Mouse (Mus musculus) spleen, postnatal 0 days (tissue): ENCODE measurements around the gene Hspbp1. TPM values are rescaled to one million over a fixed set of nuclear protein-coding genes. Genes with fewer than 3 reads are reported as not detected.

Experiments
- polyA plus RNA-seq: library from polyadenylated mRNA; unstranded; fragments of >200 nt; fragmentation: Nextera tagmentation; extraction: Ambion mirVana; gene quantifications from 2 replicates; pipeline ENCODE4 v1.2.1, GENCODE M21; 2015

Gene Hspbp1
- 62.4 and 63.5 TPM in 2 replicates for polyA plus RNA-seq

GRCm38 (mm10) chr7:4684632-4685417 lies at the start of gene Hspbp1:
Gene Hspbp1 (minus strand): TSS chr7:4685068.

DNA sequence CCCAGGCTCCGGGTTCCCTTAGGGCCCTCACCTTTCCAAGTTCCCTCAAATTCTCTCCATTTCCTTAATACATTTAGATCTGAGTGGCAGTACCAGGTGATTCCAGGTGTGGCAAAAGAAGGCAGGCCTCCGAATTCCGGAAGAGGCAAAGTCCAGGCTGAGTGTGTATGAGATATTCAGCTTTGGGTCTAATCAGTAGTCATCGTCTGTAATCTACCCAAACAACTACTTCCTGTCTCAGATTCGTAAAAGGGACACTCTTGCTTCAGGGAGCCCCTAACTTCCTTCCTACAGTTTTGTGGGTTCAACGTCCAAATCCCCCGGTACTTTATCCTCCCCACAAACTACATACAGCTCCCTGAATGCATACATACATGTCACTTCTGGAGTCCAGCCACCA lies 40.3 kb upstream of the Hspbp1 start, which contains the start of gene Tmem150b:
Gene Tmem150b (minus strand): TSS at position 81 of the 400 bp plus-strand sequence.

DNA sequence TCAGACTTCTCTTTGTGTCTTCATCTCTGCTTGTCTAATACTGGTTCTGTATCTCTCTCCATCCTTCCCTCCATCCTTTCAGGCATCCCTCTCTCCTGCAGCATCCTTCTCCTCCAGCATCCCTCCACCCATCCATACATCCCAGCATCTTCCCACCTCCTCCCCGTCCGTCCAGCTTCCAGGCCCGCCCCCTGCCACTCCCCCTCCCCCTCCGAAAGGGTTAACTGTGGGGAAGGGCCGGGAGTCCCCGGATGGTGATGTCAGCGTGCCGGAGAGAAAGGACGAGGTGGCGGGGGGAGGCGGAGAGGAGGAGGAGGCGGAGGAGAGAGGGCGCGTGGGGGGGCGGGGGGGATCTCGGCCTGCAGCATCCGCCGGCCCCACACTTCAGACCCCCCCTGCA lies 5.5 kb upstream of the Hspbp1 start, which contains the start of gene Brsk1:
Gene Brsk1 (plus strand): TSS at position 218 of the 400 bp plus-strand sequence.

DNA sequence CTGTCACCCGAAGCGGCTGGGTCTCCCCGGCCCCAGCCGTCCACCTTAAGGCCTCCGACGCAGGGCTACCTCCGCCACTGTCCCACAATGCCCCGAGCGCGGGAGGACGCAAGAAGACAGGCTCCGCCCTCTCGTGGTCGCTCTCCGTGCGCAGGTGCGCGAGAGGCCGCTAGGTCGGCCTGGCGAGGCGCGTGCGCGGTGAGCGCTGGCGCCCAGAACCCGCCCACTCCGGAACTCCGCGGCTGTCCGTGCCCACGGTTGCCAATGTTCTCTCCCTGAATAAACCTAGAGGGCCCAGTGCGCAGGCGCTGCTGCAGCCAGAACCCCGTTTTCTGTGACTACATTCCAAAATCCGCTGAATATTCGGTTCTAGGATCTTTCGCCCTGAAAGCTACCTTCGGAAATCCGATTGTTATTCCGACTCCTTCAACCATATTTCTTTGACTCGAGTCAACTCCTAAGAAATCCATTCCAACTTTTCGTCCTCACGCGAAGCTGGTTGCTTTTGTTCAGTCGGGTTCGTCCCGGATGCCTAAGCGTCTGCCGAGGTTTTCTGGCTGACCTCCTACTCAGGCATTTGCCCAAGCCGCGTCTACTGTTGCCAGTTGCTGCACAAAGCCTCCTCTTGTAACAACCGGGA lies 25.8 kb downstream of the Hspbp1 start, which contains the start of gene Ppp6r1:
Gene Ppp6r1 (minus strand): TSS at position 108 of the 640 bp plus-strand sequence.

DNA sequence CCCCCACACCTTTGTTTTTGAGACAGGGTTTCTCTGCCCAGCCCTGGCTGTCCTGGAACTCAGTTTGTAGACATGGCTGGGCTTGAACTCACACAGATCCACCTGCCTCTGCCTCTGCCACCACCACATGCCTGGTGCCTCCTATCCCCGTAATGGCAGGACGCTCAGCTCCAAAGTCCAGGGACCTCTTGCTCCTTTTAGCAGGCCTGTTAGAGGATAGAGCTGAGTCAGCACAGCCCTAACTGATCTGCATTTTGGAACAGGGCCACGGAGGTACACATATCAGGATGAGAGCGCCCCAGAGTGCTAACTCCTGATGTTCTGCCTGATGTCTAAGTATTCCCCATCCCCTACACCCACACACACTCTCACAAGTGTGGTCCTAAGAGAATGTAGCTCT lies 53.8 kb downstream of the Hspbp1 start, which contains the start of gene Tmem86b:
Gene Tmem86b (minus strand): TSS at position 392 of the 400 bp plus-strand sequence.

Other genes starting within 250 kb of the Hspbp1 start
- 8.5 and 10.2 TPM in 2 replicates for gene Rdh13, start 239.4 kb downstream of the Hspbp1 start, polyA plus RNA-seq
- gene Eps8l1, start 224.4 kb downstream of the Hspbp1 start, polyA plus RNA-seq: 0.36 and 3.4 TPM in 2 replicates
- gene Ppp1r12c, start 183.4 kb downstream of the Hspbp1 start, polyA plus RNA-seq: 34.4 and 38.5 TPM in 2 replicates
- gene Tnnt1, start 168.7 kb downstream of the Hspbp1 start, polyA plus RNA-seq: 8.4 and 12.2 TPM in 2 replicates
- 2.8 and 3.6 TPM in 2 replicates for gene Tnni3, start 160.8 kb downstream of the Hspbp1 start, polyA plus RNA-seq
- 0.29 and 0.36 TPM in 2 replicates for gene Dnaaf3, start 152.6 kb downstream of the Hspbp1 start, polyA plus RNA-seq
- 0.66 and 1.0 TPM in 2 replicates for gene Syt5, start 137.5 kb downstream of the Hspbp1 start, polyA plus RNA-seq
- gene Ptprh, start 81.0 kb downstream of the Hspbp1 start, polyA plus RNA-seq: not detected in 2 replicates
- gene Tmem86b, start 53.6 kb downstream of the Hspbp1 start, polyA plus RNA-seq: 12.8 and 16.5 TPM in 2 replicates
- 9.6 and 9.8 TPM in 2 replicates for gene Ppp6r1, start 26.0 kb downstream of the Hspbp1 start, polyA plus RNA-seq
- gene Brsk1, start 5.5 kb upstream of the Hspbp1 start, polyA plus RNA-seq: 0.45 and 0.54 TPM in 2 replicates
- gene Tmem150b, start 40.2 kb upstream of the Hspbp1 start, polyA plus RNA-seq: 0.69 and 0.80 TPM in 2 replicates
- 65.7 and 81.8 TPM in 2 replicates for gene Kmt5c, start 55.0 kb upstream of the Hspbp1 start, polyA plus RNA-seq
- gene Cox6b2, start 68.0 kb upstream of the Hspbp1 start, polyA plus RNA-seq: 157 and 188 TPM in 2 replicates
- gene Fam71e2, start 86.2 kb upstream of the Hspbp1 start, polyA plus RNA-seq: not detected in 2 replicates
- 0.12 and 0.15 TPM in 2 replicates for gene Il11, start 97.8 kb upstream of the Hspbp1 start, polyA plus RNA-seq
- not detected in 2 replicates for gene Tmem190, start 97.9 kb upstream of the Hspbp1 start, polyA plus RNA-seq
- gene Tmem238, start 104.6 kb upstream of the Hspbp1 start, polyA plus RNA-seq: 22.1 and 25.2 TPM in 2 replicates
- 423 and 433 TPM in 2 replicates for gene Rpl28, start 107.8 kb upstream of the Hspbp1 start, polyA plus RNA-seq
- 251 and 289 TPM in 2 replicates for gene Ube2s, start 127.5 kb upstream of the Hspbp1 start, polyA plus RNA-seq
- gene Shisa7, start 159.6 kb upstream of the Hspbp1 start, polyA plus RNA-seq: 0.04 TPM in 1 of 2 replicates, not detected in the other
- gene Isoc2b, start 185.2 kb upstream of the Hspbp1 start, polyA plus RNA-seq: 3.9 and 4.3 TPM in 2 replicates
- 0.66 and 0.74 TPM in 2 replicates for gene Isoc2a, start 192.1 kb upstream of the Hspbp1 start, polyA plus RNA-seq
- not detected in 2 replicates for gene Gm36210, start 221.4 kb upstream of the Hspbp1 start, polyA plus RNA-seq
- 2.2 and 2.6 TPM in 2 replicates for gene Zfp628, start 230.1 kb upstream of the Hspbp1 start, polyA plus RNA-seq
- gene Nat14, start 237.0 kb upstream of the Hspbp1 start, polyA plus RNA-seq: 0.62 and 0.71 TPM in 2 replicates
- 0.30 and 0.31 TPM in 2 replicates for gene Ssc5d, start 240.7 kb upstream of the Hspbp1 start, polyA plus RNA-seq